Mouse (Mus musculus) cerebellum, adult 2 months (tissue): ENCODE results near the gene Gm43518.

ENCODE experiments used
- CTCF ChIP-seq: fragments of 200-500 bp; IDR thresholded peaks from 2 replicates; pipeline ENCODE4 v1.5.1; 2011; ENCODE audit warnings: low read depth, mild to moderate bottlenecking, control low read depth, low read length, moderate library complexity, borderline replicate concordance; ENCODE audit not compliant: insufficient read depth
- POLR2A ChIP-seq: fragments of 200-500 bp; IDR thresholded peaks from 2 replicates; pipeline ENCODE4 v1.6.1; 2011; ENCODE audit warnings: low read length, control low read depth, borderline replicate concordance; ENCODE audit not compliant: insufficient read depth

- TF ChIP-seq CTCF (no peak), POLR2A (no peak)
Observed at GRCm38 (mm10) chr5:123987511-123987910, 60.3 kb downstream of the Gm43518 start.
